Mouse (Mus musculus) splenic B cell, adult 2 months (primary cell): ENCODE measurements at regions not wholly inside any gene's neighbourhood (a gene's known extent, or its start where the extent isn't known, plus 50 kb on each side); places are given as distances from the start of the nearest gene placed in this dataset.
"Not testable (repeated sequence)": the region's sequence is repeated elsewhere in the genome, so short reads cannot be mapped to it uniquely, and the experiment has no call there.

ENCODE experiments used
- DNase-seq: peaks from one replicate; pipeline ENCODE4 v3.0.0-alpha.2; 2011; ENCODE audit warnings: low read depth, low spot score
- H3K27me3 ChIP-seq: 2 replicates; pipeline ENCODE4 v1.6.1; 2012; ENCODE audit warnings: mild to moderate bottlenecking, low read length, moderate library complexity, mixed read lengths; ENCODE audit not compliant: control insufficient read depth, poor library complexity, insufficient read depth, severe bottlenecking
- H3K36me3 ChIP-seq: 2 replicates; pipeline ENCODE4 v1.6.1; 2012; ENCODE audit warnings: mild to moderate bottlenecking, low read length, moderate library complexity, mixed read lengths; ENCODE audit not compliant: control insufficient read depth, poor library complexity, insufficient read depth, severe bottlenecking

- H3K36me3 ChIP-seq, result no peaks in the 10 kb centered on the region
- H3K27me3 ChIP-seq, result no peaks in the 10 kb centered on the region
- DNase-seq, result no peak
Measured at GRCm38 (mm10) chr15:9954941-9955340, 206.3 kb upstream of the Spef2 start.

GRCm38 (mm10) chr15:9974999-9975398, 202.0 kb upstream of the Prlr start:
- Histone ChIP-seq H3K27me3 (no peaks in the 10 kb centered on the region), H3K36me3 (no peaks in the 10 kb centered on the region)
- DNase-seq, result no peak

DNA sequence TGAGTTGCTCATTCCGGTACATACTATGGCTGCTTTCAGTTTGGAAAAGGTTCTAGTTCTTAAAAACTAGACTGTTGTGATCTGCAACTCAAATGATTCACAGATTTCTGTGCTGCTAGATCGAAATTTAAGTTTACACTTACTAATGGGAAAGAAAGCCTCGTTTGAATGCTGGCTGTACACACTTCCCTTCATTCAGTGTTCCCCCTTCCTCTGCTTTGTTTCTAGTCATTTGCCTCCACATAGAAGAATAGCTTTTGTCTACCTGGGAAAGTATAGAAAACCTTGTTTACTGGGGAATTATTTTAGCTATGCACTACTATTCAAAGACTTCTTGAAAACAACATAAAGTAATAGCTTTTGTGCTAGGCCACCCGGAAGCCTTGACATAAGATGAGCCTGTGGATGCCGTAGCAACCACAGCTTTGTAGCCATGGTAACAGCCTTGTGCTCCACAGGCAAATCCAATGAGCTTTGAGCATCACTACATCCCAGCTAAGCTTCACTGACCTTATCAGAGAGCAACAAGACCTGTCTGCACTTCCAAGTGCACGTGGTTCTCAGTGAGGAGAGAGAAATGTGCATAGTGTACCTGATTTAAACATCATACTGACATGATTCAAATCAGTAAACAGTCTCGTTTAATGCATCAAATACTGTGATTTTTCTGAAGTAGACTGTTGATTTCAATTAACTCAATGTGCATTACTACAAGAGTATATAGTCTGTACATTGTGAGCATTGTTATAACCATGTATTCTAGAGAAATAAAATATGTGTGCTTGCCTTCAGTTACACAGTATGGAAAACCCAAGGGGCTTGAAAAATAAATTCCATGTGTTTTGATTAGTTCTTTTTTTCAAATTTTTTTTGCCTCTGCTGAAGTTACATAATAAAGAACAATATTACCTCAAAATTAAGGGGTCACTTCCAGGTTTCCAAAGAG, 165.5 kb upstream of the Prlr start:
- Histone ChIP-seq H3K27me3 (no peaks in the 10 kb centered on the region), H3K36me3 (no peaks in the 10 kb centered on the region)
- no peak for DNase-seq

- Histone ChIP-seq H3K27me3 (no peaks in the 10 kb centered on the region), H3K36me3 (no peaks in the 10 kb centered on the region)
- no peak for DNase-seq
Measured at GRCm38 (mm10) chr15:10017216-10017615, 159.8 kb upstream of the Prlr start.

- H3K36me3 ChIP-seq, result no peaks in the 10 kb centered on the region; the same call in 1 of the 2 replicates
- H3K27me3 ChIP-seq, result no peaks in the 10 kb centered on the region
- peak; percentile 13 for DNase-seq
Measured at GRCm38 (mm10) chr15:10029902-10030301, 147.1 kb upstream of the Prlr start.

GRCm38 (mm10) chr15:10035561-10035960, 141.5 kb upstream of the Prlr start:
- DNase-seq, result no peak
- Histone ChIP-seq H3K36me3 (no peaks in the 10 kb centered on the region), H3K27me3 (no peaks in the 10 kb centered on the region)

- not testable (repeated sequence) for DNase-seq, H3K27me3 ChIP-seq, H3K36me3 ChIP-seq
Measured at GRCm38 (mm10) chr15:10036576-10036975, 140.5 kb upstream of the Prlr start.

- Histone ChIP-seq H3K27me3 (no peaks in the 10 kb centered on the region), H3K36me3 (no peaks in the 10 kb centered on the region)
- DNase-seq, result no peak
Measured at GRCm38 (mm10) chr15:10073580-10073979, 103.5 kb upstream of the Prlr start.

- DNase-seq, result peak; percentile 89
- no peaks in the 10 kb centered on the region for H3K27me3 ChIP-seq
- H3K36me3 ChIP-seq, result no peaks in the 10 kb centered on the region
Measured at GRCm38 (mm10) chr15:10074916-10075315, 102.1 kb upstream of the Prlr start.

DNA sequence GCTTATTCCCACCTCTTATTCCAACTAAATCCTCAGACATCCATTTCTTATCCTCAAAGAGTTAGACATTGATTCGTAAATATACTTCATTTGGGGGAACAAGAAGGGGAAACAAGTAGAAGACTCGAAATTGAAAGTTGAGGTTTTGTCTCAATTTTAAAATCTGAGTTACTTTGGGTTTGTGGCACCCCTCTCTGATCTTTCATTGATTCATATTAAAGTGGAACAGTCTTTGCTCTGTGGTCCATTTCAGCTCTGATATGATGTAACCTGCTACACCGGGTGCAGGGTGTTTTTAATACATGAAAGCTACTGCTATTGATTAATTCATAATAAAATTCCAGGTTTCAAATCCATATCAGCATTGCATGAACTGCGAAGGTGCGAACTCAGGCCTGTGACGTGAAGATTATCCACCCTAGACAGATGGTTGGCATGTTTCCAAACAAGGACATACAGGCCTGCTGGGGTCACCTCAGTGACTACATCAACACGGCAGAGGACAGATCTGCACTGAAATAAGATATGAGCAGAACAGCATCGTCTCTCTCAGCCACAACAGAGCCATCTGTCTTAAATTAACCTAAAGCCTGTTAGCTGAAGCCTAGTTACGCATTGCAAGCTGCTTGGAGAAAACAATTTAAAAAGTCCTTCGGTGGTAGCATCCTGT, 101.5 kb upstream of the Prlr start:
- peak; percentile 52 for DNase-seq
- H3K36me3 ChIP-seq, result no peaks in the 10 kb centered on the region
- H3K27me3 ChIP-seq, result no peaks in the 10 kb centered on the region

DNA sequence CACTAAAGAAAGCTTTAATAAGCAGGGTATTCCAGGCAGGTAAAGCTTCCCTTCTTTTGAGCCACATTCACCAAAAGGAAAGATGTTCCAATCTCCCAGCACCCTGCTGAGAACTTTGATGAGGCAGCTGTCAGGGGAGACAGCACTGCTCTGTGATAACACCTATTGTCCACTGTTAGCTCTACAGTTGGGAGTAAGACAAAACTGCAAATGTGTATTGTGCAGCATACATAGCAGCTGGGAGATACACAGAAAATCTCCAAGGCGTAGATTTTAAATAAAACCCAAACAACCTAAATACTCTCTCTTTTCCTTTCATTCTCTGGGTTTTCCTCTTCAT, 101.0 kb upstream of the Prlr start:
- DNase-seq, result no peak
- Histone ChIP-seq H3K36me3 (no peaks in the 10 kb centered on the region), H3K27me3 (no peaks in the 10 kb centered on the region)

- no peaks in the 10 kb centered on the region for H3K27me3 ChIP-seq
- H3K36me3 ChIP-seq, result no peaks in the 10 kb centered on the region
- no peak for DNase-seq
Measured at GRCm38 (mm10) chr15:10078434-10078833, 98.6 kb upstream of the Prlr start.

GRCm38 (mm10) chr15:10079510-10079909, 97.5 kb upstream of the Prlr start:
- no peak for DNase-seq
- Histone ChIP-seq H3K27me3 (no peaks in the 10 kb centered on the region), H3K36me3 (no peaks in the 10 kb centered on the region)

DNA sequence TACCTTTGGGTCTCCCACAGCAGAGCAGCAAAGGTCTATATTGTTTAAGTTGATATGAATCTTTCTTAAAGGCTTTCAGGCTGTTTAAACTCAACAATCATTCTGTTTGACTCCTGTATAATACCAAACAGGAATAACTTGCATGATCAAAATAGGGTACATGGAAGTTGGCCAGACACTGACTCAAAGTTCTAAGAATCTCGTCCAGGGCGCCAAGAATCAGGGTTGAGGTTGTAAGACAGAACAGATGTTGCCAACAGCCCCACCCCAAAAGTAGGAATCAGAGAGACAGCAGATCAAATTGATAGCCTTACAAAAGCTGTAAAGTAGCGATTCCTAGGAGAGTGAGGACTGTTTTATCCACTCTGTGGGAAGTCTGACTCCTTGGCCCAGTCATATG, 88.3 kb upstream of the Prlr start:
- H3K27me3 ChIP-seq, result no peaks in the 10 kb centered on the region
- DNase-seq, result no peak

DNA sequence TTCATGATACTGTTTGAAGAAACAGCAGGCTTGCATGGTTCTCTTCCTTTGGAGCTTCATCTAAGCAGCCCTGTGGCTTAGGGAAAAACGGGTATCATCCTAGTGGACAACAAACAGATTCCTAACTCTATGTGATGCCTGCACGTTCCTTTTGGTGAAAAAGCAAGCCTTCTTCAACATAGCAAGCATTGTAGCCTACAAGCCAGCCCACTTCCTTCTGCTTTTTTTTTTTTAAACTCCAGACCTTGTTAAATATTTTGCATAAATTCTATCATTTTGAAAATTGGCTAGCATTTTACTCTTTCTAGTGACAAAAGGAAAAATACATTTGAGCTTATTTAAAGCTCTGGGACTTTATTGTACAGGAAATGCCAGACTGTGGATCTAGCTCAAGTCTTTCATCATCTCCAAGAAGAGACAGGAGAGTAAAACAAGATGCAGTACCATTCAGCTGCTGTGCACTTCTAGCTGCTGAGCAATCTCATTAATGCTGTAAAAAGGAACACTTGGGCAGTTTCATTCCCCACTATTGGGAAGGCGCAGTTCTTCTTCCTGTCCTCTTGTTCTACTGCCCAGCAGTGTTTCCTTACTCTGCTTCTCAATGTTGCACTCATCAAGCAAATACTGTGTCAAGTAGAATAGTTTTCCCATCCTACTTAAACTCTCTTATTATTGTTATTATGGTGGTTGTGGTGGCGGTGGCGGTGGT, 86.5 kb upstream of the Prlr start:
- DNase-seq, result peak; percentile 43

More for the DNA sequence above, 88.3 kb upstream of the Prlr start:
- H3K36me3 ChIP-seq, result no peaks in the 10 kb centered on the region

More for the DNA sequence above, 86.5 kb upstream of the Prlr start:
- Histone ChIP-seq H3K27me3 (no peaks in the 10 kb centered on the region), H3K36me3 (no peaks in the 10 kb centered on the region)
